Mouse (Mus musculus) kidney, embryonic 14.5 days (tissue): ENCODE results near the gene Lfng. TPM values are rescaled to one million over a fixed set of nuclear protein-coding genes. Genes with fewer than 3 reads are reported as not detected.

Experiments
- ATAC-seq: fragments of 200-750 bp; cut with Nextera tagmentation; 2 replicates; pipeline ENCODE4 v1.8.0; 2017; ENCODE audit warnings: moderate number of reproducible peaks, mild to moderate bottlenecking, moderate TSS enrichment, moderate library complexity; ENCODE audit not compliant: low FRiP score, low TSS enrichment
- H3K27ac ChIP-seq: fragments of 300-500 bp; sonication (generic); 2 replicates; pipeline ENCODE4 v1.5.1; 2014; ENCODE audit warnings: low read depth, mild to moderate bottlenecking, low read length, moderate library complexity, mixed read lengths
- H3K27me3 ChIP-seq: fragments of 300-500 bp; sonication (generic); 2 replicates; pipeline ENCODE4 v1.6.1; 2014; ENCODE audit warnings: mild to moderate bottlenecking, low read length; ENCODE audit not compliant: control insufficient read depth, insufficient read depth
- H3K36me3 ChIP-seq: fragments of 300-500 bp; sonication (generic); 2 replicates; pipeline ENCODE4 v1.6.1; 2014; ENCODE audit warnings: low read length, mixed read lengths; ENCODE audit not compliant: control insufficient read depth, insufficient read depth
- H3K4me1 ChIP-seq: fragments of 300-500 bp; sonication (generic); 2 replicates; pipeline ENCODE4 v1.6.1; 2014; ENCODE audit warnings: low read length, mixed read lengths; ENCODE audit not compliant: control insufficient read depth, insufficient read depth
- H3K4me2 ChIP-seq: fragments of 300-500 bp; sonication (generic); replicated peaks from 2 replicates; pipeline ENCODE4 v1.6.1; 2014; ENCODE audit warnings: low read depth, mild to moderate bottlenecking, low read length
- H3K4me3 ChIP-seq: fragments of 300-500 bp; sonication (generic); 2 replicates; pipeline ENCODE4 v1.5.1; 2014; ENCODE audit warnings: mild to moderate bottlenecking, low read length
- H3K9ac ChIP-seq: fragments of 300-500 bp; sonication (generic); 2 replicates; pipeline ENCODE4 v1.6.1; 2014; ENCODE audit warnings: low read depth, mild to moderate bottlenecking, low read length, moderate library complexity
- H3K9me3 ChIP-seq: fragments of 300-500 bp; sonication (generic); 2 replicates; pipeline ENCODE4 v1.6.1; 2016; ENCODE audit warnings: low read length; ENCODE audit not compliant: control insufficient read depth
- WGBS: fragments of 180-500 bp; shearing (Covaris S2); extraction: QIAGEN DNeasy Blood & Tissue Kit; methylation state at CpG from one replicate; pipeline ENCODE4 v1.1.7; 2014; 5-methylcytosine and 5-hydroxymethylcytosine counted together
- polyA plus RNA-seq: library from polyadenylated mRNA; unstranded; fragments of >200 nt; fragmentation: Nextera tagmentation; extraction: Ambion mirVana; gene quantifications from 2 replicates; pipeline ENCODE4 v1.2.1, GENCODE M21; 2014

Gene Lfng
- polyA plus RNA-seq, 1 experiment from 2014 or later: 39.0 TPM

GRCm38 (mm10) chr5:140624238-140624637, 17.1 kb downstream of the Lfng start:
- Histone ChIP-seq H3K4me3 (no peak overlapping the region), H3K27ac (no peak overlapping the region), H3K36me3 (peaks cover 69% of the 10 kb centered on the region), H3K9ac (no peak overlapping the region), H3K27me3 (no peaks in the 10 kb centered on the region), H3K4me1 (no peaks in the 10 kb centered on the region), H3K9me3 (no peaks in the 10 kb centered on the region; the same call in 1 of the 2 replicates), H3K4me2 (no peak overlapping the region)
- WGBS: 98% methylated on average over 5 of the region's 5 CpGs
- ATAC-seq: no peak

DNA sequence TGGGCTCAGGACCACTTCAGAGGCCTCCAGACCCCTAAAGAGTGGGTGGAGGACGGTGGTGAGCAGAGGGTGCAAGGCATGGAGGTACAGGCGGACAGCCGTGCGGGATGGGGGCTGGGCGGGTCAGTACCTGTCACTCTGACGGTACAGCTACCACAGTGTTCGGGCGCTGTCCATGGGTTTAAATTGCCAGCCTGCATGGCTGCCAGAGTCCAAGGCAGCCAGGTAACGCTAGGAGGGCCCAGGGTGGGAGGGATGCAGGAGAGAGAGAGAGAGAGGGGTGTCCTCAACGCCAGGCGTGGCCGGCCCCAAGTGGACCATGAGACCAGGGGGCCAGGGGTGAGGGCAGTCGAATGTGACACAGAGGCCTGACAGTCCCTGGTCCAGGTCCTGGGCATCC, 17.8 kb downstream of the Lfng start:
- Histone ChIP-seq H3K36me3 (peaks cover 76% of the 10 kb centered on the region), H3K27me3 (no peaks in the 10 kb centered on the region), H3K27ac (no peak overlapping the region), H3K4me1 (no peaks in the 10 kb centered on the region), H3K4me3 (no peak overlapping the region), H3K4me2 (no peak overlapping the region), H3K9me3 (no peaks in the 10 kb centered on the region; the same call in 1 of the 2 replicates), H3K9ac (no peak overlapping the region)
- ATAC-seq: no peak
- WGBS: 93% methylated on average over 13 of the region's 13 CpGs

DNA sequence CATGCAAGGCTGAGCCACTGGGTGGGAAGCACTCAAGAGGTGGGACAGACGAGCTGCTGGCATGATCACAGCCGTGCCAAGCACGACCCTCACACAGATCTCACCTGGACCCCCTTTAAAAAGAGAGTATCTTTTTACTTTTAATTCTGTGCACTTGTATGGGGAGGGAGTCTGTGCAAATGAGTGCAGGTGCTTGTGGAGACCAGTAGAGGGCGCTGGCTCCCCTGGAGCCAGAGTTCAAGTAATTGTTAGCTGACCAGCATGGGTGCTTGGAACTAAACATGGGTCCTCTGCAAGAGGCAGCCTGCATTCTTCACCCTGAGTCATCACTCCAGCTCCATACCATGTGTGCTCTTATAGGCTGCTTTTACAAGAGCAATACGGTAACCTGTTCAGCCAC, 20.5 kb downstream of the Lfng start:
- Histone ChIP-seq H3K4me1 (no peaks in the 10 kb centered on the region), H3K4me3 (no peak overlapping the region), H3K27ac (no peak overlapping the region), H3K36me3 (peaks cover 95% of the 10 kb centered on the region), H3K4me2 (no peak overlapping the region), H3K9ac (no peak overlapping the region), H3K27me3 (no peaks in the 10 kb centered on the region), H3K9me3 (no peaks in the 10 kb centered on the region; the same call in 1 of the 2 replicates)
- 96% methylated on average over 5 of the region's 5 CpGs for WGBS
- no peak for ATAC-seq

DNA sequence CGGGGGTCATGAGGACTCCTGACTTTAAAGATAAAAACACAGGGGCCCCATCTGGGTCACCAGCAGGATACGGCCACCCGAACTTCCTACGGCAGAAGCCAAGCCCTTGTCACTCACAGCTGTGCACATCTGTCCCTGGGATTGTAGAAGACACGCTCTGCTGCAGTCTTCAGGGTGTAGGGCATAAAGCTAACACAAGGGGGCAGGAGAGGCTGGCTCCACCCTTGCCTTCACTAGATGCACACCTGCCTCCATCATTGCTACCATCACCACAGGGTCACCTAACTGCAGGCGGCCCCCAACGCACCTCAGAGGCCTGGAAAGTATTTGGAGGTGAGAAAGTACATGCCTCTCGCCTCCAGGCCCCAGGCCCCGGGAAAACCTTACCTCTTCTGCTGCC, 21.9 kb downstream of the Lfng start:
- no peak for ATAC-seq

DNA sequence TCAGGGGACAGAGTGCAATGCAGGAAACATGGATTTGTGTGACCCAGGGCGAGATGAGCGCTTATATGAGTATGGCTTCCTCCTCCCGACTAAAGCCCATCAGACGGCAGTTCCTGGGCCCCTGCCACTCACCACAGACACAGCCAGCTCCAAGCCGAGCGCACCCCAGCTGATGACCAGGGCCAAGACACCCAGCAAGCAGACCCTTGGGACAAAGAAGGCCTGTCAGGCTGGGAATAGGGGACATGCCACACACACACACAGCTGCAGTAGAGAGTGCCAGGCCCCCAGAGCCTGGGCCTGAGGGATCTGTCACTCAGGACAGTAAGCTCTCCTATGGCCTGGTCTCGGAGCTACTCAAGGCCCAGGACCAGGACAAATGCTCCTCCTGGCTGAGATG, 26.3 kb downstream of the Lfng start:
- Histone ChIP-seq H3K4me2 (no peak overlapping the region), H3K27me3 (no peaks in the 10 kb centered on the region), H3K27ac (no peak overlapping the region), H3K9me3 (no peaks in the 10 kb centered on the region), H3K4me3 (no peak overlapping the region), H3K4me1 (no peaks in the 10 kb centered on the region), H3K9ac (no peak overlapping the region), H3K36me3 (peaks cover 88% of the 10 kb centered on the region)
- WGBS: 89% methylated on average over 7 of the region's 7 CpGs
- ATAC-seq: no peak

More for the DNA sequence above, 21.9 kb downstream of the Lfng start:
- WGBS: 95% methylated on average over 9 of the region's 9 CpGs
- no peak overlapping the region for H3K4me3 ChIP-seq
- H3K4me1 ChIP-seq: no peaks in the 10 kb centered on the region
- H3K4me2 ChIP-seq: no peak overlapping the region
- H3K9me3 ChIP-seq: no peaks in the 10 kb centered on the region; the same call in 1 of the 2 replicates
- no peak overlapping the region for H3K27ac ChIP-seq
- peaks cover 94% of the 10 kb centered on the region for H3K36me3 ChIP-seq
- H3K9ac ChIP-seq: no peak overlapping the region
- H3K27me3 ChIP-seq: no peaks in the 10 kb centered on the region

GRCm38 (mm10) chr5:140634798-140635722, 27.9 kb downstream of the Lfng start:
- ATAC-seq: no peak
- Histone ChIP-seq H3K9ac (no peak overlapping the region), H3K4me2 (no peak overlapping the region), H3K27ac (no peak overlapping the region), H3K4me3 (no peak overlapping the region), H3K36me3 (peaks cover 83% of the 10 kb centered on the region), H3K4me1 (no peaks in the 10 kb centered on the region), H3K27me3 (no peaks in the 10 kb centered on the region), H3K9me3 (no peaks in the 10 kb centered on the region)
- 94% methylated on average over 26 of the region's 26 CpGs for WGBS

- H3K9ac ChIP-seq: no peak overlapping the region
- 76% methylated on average over 7 of the region's 7 CpGs for WGBS
- H3K27me3 ChIP-seq: no peaks in the 10 kb centered on the region
- no peak overlapping the region for H3K4me3 ChIP-seq
- no peak overlapping the region for H3K27ac ChIP-seq
- no peaks in the 10 kb centered on the region for H3K9me3 ChIP-seq
- H3K4me2 ChIP-seq: no peak overlapping the region
- peaks cover 71% of the 10 kb centered on the region for H3K36me3 ChIP-seq
- ATAC-seq: no peak
- peaks cover 6% of the 10 kb centered on the region; the same call in 1 of the 2 replicates for H3K4me1 ChIP-seq
Observed at GRCm38 (mm10) chr5:140636316-140637057, 29.4 kb downstream of the Lfng start.

DNA sequence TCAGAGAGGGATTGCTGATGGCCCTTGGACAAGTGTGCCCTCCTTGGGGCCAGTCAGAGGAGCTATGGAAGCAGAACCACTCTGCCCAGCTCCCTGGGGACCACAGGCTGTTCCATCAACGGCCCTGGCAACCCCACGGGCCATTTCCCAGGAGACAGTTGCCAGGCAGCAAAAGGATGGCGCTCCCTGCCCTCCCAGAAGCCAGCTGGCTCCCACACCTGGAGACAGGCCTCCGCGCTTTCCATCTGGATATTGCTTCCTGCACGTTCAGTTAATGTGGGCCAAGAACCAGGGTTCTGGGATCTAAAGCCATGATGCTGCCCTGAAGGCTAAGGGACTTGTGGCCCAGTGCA, 29.9 kb downstream of the Lfng start:
- ATAC-seq: no peak
- Histone ChIP-seq H3K36me3 (peaks cover 66% of the 10 kb centered on the region), H3K27me3 (no peaks in the 10 kb centered on the region), H3K4me3 (no peak overlapping the region), H3K4me1 (peaks cover 7% of the 10 kb centered on the region; the same call in 1 of the 2 replicates), H3K9me3 (no peaks in the 10 kb centered on the region), H3K27ac (no peak overlapping the region), H3K9ac (no peak overlapping the region), H3K4me2 (no peak overlapping the region)
- 84% methylated on average over 6 of the region's 6 CpGs for WGBS

- Histone ChIP-seq H3K4me3 (no peak overlapping the region), H3K9me3 (no peaks in the 10 kb centered on the region), H3K27ac (no peak overlapping the region), H3K9ac (no peak overlapping the region), H3K4me2 (no peak overlapping the region), H3K4me1 (peaks cover 12% of the 10 kb centered on the region; the same call in 1 of the 2 replicates), H3K27me3 (no peaks in the 10 kb centered on the region), H3K36me3 (peaks cover 56% of the 10 kb centered on the region)
- WGBS: 88% methylated on average over 3 of the region's 3 CpGs
- ATAC-seq: no peak
Observed at GRCm38 (mm10) chr5:140637989-140638388, 30.9 kb downstream of the Lfng start.
